Mouse (Mus musculus) embryonic facial prominence, embryonic 12.5 days (tissue): ENCODE measurements around the gene Leprot. TPM values are rescaled to one million over a fixed set of nuclear protein-coding genes. Genes with fewer than 3 reads are reported as not detected.

ENCODE experiments used
- ATAC-seq: fragments of 200-750 bp; cut with Nextera tagmentation; 2 replicates; pipeline ENCODE4 v1.8.0; 2017; ENCODE audit not compliant: insufficient number of reproducible peaks, insufficient read depth, low FRiP score, low TSS enrichment
- H3K27ac ChIP-seq: fragments of 300-500 bp; sonication (generic); 2 replicates; pipeline ENCODE4 v1.5.1; 2016; ENCODE audit warnings: mild to moderate bottlenecking
- H3K27me3 ChIP-seq: fragments of 300-500 bp; sonication (generic); 2 replicates; pipeline ENCODE4 v1.6.1; 2016; ENCODE audit warnings: mild to moderate bottlenecking, moderate library complexity
- H3K36me3 ChIP-seq: fragments of 300-500 bp; sonication (generic); 2 replicates; pipeline ENCODE4 v1.6.1; 2016; ENCODE audit warnings: mild to moderate bottlenecking
- H3K4me1 ChIP-seq: fragments of 300-500 bp; sonication (generic); 2 replicates; pipeline ENCODE4 v1.6.1; 2016
- H3K4me2 ChIP-seq: fragments of 300-500 bp; sonication (generic); replicated peaks from 2 replicates; pipeline ENCODE4 v1.6.1; 2016; ENCODE audit warnings: mild to moderate bottlenecking, moderate library complexity
- H3K4me3 ChIP-seq: fragments of 300-500 bp; sonication (generic); 2 replicates; pipeline ENCODE4 v1.5.1; 2016; ENCODE audit warnings: mild to moderate bottlenecking
- H3K9ac ChIP-seq: fragments of 300-500 bp; sonication (generic); 2 replicates; pipeline ENCODE4 v1.6.1; 2016; ENCODE audit warnings: mild to moderate bottlenecking, moderate library complexity
- H3K9me3 ChIP-seq: fragments of 300-500 bp; sonication (generic); 2 replicates; pipeline ENCODE4 v1.6.1; 2016; ENCODE audit warnings: mild to moderate bottlenecking, moderate library complexity
- WGBS: fragments of 180-500 bp; shearing (Covaris S2); methylation state at CpG from one replicate; pipeline ENCODE4 v1.1.7; 2016; 5-methylcytosine and 5-hydroxymethylcytosine counted together
- polyA plus RNA-seq: library from polyadenylated mRNA; unstranded; fragments of >200 nt; fragmentation: Nextera tagmentation; extraction: Ambion mirVana; gene quantifications from 2 replicates; pipeline ENCODE4 v1.2.1, GENCODE M21; 2016

Gene Leprot
- polyA plus RNA-seq, 1 experiment from 2014 or later: 82.9 TPM

DNA sequence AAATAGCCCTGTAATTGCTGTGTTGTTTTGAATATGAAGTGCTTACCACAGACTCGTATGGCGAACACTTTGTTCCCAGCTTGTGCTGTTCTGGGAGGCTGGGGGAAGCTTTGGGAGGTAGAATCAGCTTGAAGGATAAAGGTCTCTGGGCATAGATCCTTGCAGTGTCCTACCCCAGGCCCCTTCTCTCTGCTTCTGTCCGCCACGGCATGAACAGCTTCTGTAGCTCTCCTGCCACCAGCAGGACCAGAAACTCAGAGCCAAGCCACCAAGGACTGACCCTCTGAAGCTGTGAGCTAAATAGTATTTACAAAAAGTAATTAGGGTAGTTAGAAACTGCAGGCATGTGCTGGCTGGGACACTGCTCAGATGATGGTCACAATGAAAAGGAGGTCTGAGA is 17.2 kb downstream of the Leprot start:
- Histone ChIP-seq H3K9ac (no peak overlapping the region), H3K4me2 (no peak overlapping the region), H3K36me3 (peaks cover 26% of the 10 kb centered on the region), H3K27ac (no peak overlapping the region), H3K4me3 (no peak overlapping the region), H3K9me3 (peaks cover 5% of the 10 kb centered on the region; the same call in 1 of the 2 replicates), H3K4me1 (no peaks in the 10 kb centered on the region), H3K27me3 (no peaks in the 10 kb centered on the region)
- WGBS: 94% methylated on average over 4 of the region's 4 CpGs
- ATAC-seq: no peak

DNA sequence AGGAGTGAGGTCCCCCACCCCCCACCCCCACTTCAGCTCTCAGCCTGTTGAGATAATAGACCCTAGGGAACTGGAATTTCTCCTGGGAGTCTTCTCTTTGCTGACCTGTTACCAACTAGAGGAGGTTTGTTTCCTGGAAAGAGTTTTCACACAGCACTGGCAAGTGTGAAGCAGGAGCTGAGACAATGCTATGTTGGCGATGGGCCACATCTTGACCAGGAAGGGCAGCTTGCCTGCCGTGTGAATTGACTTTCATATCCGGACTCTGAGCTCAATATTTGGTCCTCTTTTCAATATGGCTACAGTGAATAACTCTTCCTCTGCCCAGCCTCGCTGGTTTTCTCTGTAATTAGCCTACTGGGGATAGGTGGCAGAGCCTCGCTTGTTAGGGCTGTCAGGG is 21.6 kb downstream of the Leprot start:
- no peak overlapping the region for H3K4me2 ChIP-seq
- no peak overlapping the region for H3K9ac ChIP-seq
- no peak overlapping the region for H3K27ac ChIP-seq
- no peak for ATAC-seq
- 70% methylated on average over 5 of the region's 5 CpGs for WGBS
- peaks cover 5% of the 10 kb centered on the region; the same call in 1 of the 2 replicates for H3K9me3 ChIP-seq
- H3K4me1 ChIP-seq: no peaks in the 10 kb centered on the region
- H3K27me3 ChIP-seq: no peaks in the 10 kb centered on the region
- no peaks in the 10 kb centered on the region for H3K36me3 ChIP-seq
- no peak overlapping the region for H3K4me3 ChIP-seq

DNA sequence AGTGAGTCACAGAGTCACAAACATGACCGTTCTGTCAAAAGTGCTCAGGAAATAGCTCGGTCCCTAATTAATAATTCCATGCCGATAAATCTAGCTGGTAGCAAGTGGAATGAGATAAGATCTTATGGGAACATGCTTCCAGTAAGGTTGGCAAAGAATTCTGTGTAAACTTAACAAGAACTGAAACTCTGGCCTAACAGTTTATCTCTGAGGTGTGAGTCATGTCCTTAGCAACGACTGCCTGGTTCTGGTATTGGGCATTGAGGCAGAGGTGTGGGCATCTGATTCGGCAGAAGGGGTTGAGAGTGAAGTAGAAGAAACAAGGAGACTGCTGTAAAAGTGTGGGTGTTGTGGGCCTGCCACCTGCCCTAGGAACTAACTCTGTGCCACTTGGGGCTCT is 22.3 kb downstream of the Leprot start:
- Histone ChIP-seq H3K36me3 (no peaks in the 10 kb centered on the region), H3K27me3 (no peaks in the 10 kb centered on the region), H3K4me2 (no peak overlapping the region), H3K27ac (no peak overlapping the region), H3K4me3 (no peak overlapping the region), H3K9me3 (peaks cover 5% of the 10 kb centered on the region; the same call in 1 of the 2 replicates), H3K9ac (no peak overlapping the region), H3K4me1 (no peaks in the 10 kb centered on the region)
- WGBS: 89% methylated on average over 5 of the region's 5 CpGs
- no peak for ATAC-seq

DNA sequence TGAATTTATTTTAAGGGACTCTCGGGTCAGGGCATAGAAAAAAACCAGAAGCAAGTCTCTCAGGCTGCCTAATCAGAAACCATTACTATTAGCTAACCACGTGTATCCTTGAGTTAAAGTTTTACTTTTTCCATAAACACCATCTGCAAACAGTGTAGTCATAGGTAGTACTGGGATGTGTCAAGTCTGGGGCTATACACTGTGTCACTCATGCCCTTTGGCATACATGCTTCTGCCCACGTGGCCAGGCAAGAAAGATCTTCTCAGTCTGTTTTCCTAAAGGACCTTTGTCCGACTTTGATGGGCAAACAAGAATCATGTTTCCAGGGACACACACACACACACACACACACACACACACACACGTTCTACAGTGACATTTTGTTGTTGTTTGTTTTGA is 27.3 kb downstream of the Leprot start:
- no peaks in the 10 kb centered on the region for H3K36me3 ChIP-seq
- H3K4me2 ChIP-seq: no peak overlapping the region
- 76% methylated on average over 5 of the region's 5 CpGs for WGBS

DNA sequence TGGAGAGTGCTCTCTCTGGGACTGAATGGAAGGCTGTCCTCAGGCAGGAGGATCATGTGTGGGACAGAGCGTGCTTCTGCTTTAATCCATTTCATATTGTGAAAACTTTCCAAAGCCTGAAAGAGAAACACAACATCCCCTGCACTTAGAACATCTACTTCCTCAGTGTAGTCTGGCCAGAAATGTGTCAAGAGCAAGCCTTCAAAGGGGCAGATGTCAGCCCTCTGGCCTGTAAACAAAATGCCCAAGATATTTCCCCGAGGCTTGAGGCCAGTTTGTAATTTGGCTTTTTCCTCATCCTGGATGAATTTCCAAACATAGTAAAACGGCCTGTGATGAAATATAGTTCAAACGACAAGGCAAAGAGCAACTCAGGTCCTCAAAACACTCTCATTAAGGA is 28.2 kb downstream of the Leprot start:
- Histone ChIP-seq H3K36me3 (no peaks in the 10 kb centered on the region), H3K4me3 (no peak overlapping the region), H3K9me3 (no peaks in the 10 kb centered on the region), H3K4me2 (no peak overlapping the region), H3K9ac (no peak overlapping the region), H3K4me1 (no peaks in the 10 kb centered on the region), H3K27ac (no peak overlapping the region), H3K27me3 (no peaks in the 10 kb centered on the region)
- ATAC-seq: no peak
- 61% methylated on average over 4 of the region's 4 CpGs for WGBS

More for the DNA sequence above, 27.3 kb downstream of the Leprot start:
- Histone ChIP-seq H3K4me1 (no peaks in the 10 kb centered on the region), H3K9me3 (no peaks in the 10 kb centered on the region), H3K27ac (no peak overlapping the region), H3K27me3 (no peaks in the 10 kb centered on the region), H3K4me3 (no peak overlapping the region), H3K9ac (no peak overlapping the region)
- ATAC-seq: no peak

DNA sequence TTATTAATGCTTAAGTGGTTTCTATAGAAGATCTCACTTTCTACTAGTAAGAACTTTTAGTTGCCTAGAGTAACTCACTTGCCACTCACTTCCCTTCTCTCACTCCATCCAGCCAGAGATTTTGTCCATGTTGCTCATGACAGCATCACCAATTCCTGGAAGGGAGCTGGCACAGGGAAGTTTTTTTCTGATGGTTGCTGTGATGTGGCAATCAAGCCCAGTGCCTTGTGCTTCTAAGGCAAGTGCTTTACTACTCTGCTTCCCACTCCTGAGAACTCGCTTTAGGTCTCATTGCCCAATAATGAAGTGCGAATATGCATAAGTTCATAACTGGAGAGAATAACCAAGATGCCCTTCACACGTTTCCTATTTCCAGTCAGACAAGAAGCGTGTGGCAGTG is 35.1 kb downstream of the Leprot start:
- H3K27ac ChIP-seq: no peak overlapping the region
- no peaks in the 10 kb centered on the region for H3K36me3 ChIP-seq
- no peak overlapping the region for H3K9ac ChIP-seq
- H3K9me3 ChIP-seq: no peaks in the 10 kb centered on the region
- H3K4me3 ChIP-seq: no peak overlapping the region
- WGBS: 90% methylated on average over 4 of the region's 4 CpGs
- H3K4me2 ChIP-seq: no peak overlapping the region
- no peak for ATAC-seq
- no peaks in the 10 kb centered on the region for H3K4me1 ChIP-seq
- H3K27me3 ChIP-seq: no peaks in the 10 kb centered on the region

DNA sequence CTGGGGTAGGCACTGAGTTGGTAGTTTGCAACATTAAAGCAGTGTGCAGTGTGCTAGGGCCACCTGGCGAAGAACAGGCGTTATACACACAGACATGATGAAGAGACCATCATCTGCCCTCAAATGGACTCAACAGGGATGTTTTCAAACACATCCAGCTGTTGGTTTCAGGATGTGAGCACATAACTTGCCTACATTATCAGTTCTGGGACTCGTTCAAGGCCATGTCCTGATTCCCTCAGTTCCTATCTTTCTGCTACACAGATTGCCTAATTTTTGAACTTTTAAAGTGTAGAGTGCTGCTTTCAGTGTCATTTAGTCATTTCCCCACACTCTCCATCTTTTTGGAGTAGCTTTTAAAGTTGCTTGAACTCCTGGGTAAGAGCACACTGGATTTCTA is 35.6 kb downstream of the Leprot start:
- H3K9ac ChIP-seq: no peak overlapping the region
- H3K27ac ChIP-seq: no peak overlapping the region
- no peaks in the 10 kb centered on the region for H3K27me3 ChIP-seq
- H3K4me1 ChIP-seq: no peaks in the 10 kb centered on the region
- no peak overlapping the region for H3K4me3 ChIP-seq
- ATAC-seq: no peak
- H3K36me3 ChIP-seq: no peaks in the 10 kb centered on the region
- no peak overlapping the region for H3K4me2 ChIP-seq
- 83% methylated on average over 3 of the region's 3 CpGs for WGBS
- no peaks in the 10 kb centered on the region for H3K9me3 ChIP-seq

DNA sequence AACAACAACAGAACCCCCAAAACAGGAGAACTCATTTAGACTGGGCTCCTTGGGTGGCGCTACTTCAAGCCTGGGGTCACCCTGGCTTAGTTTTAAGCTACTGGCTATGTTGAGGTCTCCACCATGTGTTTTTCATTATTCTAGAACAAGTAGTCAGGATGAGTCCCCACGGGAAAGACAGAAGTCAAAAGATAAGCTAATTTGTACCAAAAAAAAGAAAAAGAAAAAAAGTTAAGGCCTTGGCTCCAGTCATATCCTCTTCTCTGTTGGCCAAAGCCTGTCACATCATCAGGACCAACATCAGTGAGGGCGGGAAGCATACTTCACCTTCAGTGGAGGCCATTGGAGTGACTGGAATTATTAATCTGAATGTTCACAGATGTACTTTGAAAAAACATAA is 37.3 kb downstream of the Leprot start:
- H3K4me3 ChIP-seq: no peak overlapping the region
- ATAC-seq: no peak
- no peaks in the 10 kb centered on the region for H3K4me1 ChIP-seq
- H3K27me3 ChIP-seq: no peaks in the 10 kb centered on the region
- H3K36me3 ChIP-seq: no peaks in the 10 kb centered on the region
- H3K9me3 ChIP-seq: no peaks in the 10 kb centered on the region
- no peak overlapping the region for H3K4me2 ChIP-seq
- no peak overlapping the region for H3K9ac ChIP-seq
- H3K27ac ChIP-seq: no peak overlapping the region
- 51% methylated on average over 3 of the region's 3 CpGs for WGBS

DNA sequence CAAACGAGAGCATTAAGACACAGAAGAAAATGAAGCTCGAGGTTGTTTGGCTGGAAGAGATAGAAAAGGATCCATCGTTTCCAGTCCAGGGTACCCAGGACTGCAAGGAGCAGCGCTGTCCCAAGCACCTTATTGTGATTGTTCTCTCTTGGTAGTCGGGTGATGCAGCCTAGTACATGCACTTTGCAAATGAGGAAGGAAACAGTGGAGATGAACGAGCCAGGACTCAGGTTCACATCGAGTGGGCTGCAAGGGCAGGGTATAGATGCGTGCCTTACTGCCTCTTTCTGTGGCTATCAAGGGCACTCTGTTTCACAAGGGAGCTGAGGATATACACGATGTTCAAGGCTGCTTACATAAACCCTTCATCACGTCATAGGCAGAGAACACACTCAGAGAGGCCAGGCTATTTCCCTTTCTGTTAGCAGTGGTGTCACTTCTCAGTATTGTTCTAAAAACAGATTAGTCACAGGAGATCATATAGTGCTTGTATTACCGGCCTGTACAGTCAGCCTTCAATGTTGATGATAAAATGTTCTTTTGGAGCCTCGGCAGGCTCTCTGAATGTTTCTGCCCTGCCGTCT is 38.8 kb downstream of the Leprot start:
- Histone ChIP-seq H3K27me3 (no peaks in the 10 kb centered on the region), H3K27ac (no peak overlapping the region), H3K9me3 (no peaks in the 10 kb centered on the region), H3K4me2 (no peak overlapping the region), H3K36me3 (no peaks in the 10 kb centered on the region), H3K9ac (no peak overlapping the region), H3K4me1 (no peaks in the 10 kb centered on the region), H3K4me3 (no peak overlapping the region)
- 69% methylated on average over 13 of the region's 13 CpGs for WGBS
- ATAC-seq: no peak

DNA sequence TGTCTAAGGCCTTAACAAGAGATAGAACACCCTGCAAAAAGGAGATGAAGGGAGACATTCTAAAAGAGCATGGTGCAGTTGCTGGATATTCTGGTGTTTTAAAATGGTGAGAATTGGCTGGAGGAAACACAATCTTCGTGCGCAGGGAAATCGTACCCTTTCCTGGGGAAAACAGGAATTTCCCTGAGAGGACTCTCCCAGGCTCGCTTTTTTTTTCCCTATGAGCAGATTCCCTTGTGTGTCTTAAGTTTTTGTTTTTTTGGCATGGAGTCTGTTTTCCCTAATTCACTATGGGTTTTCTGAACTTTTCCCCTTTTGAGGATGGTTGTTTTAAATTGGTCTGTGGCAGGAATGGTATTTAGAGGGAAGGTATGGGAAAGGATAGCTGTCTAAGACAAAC is 41.7 kb downstream of the Leprot start:
- no peaks in the 10 kb centered on the region for H3K36me3 ChIP-seq
- H3K9me3 ChIP-seq: no peaks in the 10 kb centered on the region
- H3K27me3 ChIP-seq: no peaks in the 10 kb centered on the region
- no peak overlapping the region for H3K4me2 ChIP-seq
- H3K9ac ChIP-seq: no peak overlapping the region
- ATAC-seq: no peak
- WGBS: 81% methylated on average over 4 of the region's 4 CpGs
- H3K4me1 ChIP-seq: no peaks in the 10 kb centered on the region
- peak overlapping the region; percentile 46; the same call in 1 of the 2 replicates for H3K27ac ChIP-seq
- no peak overlapping the region for H3K4me3 ChIP-seq

DNA sequence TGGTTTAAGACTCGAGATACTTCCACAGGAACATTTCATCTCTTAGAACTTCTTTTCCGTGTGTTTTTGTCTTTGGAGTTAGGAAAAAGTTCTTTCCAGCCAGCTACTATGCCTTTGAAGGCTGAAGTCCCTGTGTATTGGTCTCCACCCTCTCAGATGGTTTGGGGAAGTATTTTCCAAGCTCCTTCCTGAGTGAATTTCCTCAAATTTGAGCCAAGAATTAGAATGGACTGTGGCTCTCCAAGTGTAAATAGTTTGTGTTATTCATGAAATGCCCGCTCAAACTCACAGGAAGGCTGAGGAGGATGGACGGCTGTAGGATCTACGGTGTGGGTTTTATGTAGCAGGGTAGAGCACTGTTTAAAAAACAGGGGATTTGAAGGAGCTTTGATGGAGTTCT is 42.1 kb downstream of the Leprot start:
- H3K36me3 ChIP-seq: no peaks in the 10 kb centered on the region
- 72% methylated on average over 5 of the region's 5 CpGs for WGBS

DNA sequence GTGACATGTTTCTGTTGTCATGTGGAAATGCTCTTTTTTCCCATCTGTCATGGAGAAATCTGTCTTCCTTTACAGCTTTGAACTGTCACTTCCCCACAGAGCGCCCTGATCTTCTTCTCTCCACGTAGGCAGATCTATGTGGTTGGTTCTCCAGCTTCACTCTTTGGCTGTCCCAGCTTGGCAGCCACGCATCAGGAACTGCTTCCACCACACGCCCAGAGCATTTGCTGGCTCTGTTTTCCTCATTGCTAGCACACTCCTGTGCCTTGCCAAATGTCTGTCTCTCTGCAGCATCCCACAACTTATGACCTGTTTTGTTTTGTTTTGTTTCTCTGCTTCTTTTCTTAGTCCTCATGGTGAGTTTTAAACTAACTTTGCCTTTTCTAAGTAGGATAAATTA is 45.4 kb downstream of the Leprot start:
- no peak for ATAC-seq
- Histone ChIP-seq H3K27me3 (no peaks in the 10 kb centered on the region), H3K4me1 (no peaks in the 10 kb centered on the region), H3K27ac (no peak overlapping the region), H3K9ac (no peak overlapping the region), H3K4me2 (no peak overlapping the region), H3K9me3 (no peaks in the 10 kb centered on the region), H3K4me3 (no peak overlapping the region), H3K36me3 (no peaks in the 10 kb centered on the region)
- WGBS: 89% methylated on average over 4 of the region's 4 CpGs

More for the DNA sequence above, 42.1 kb downstream of the Leprot start:
- Histone ChIP-seq H3K27me3 (no peaks in the 10 kb centered on the region), H3K9me3 (no peaks in the 10 kb centered on the region), H3K4me3 (no peak overlapping the region), H3K27ac (peak overlapping the region; percentile 46; the same call in 1 of the 2 replicates), H3K4me1 (no peaks in the 10 kb centered on the region), H3K9ac (no peak overlapping the region), H3K4me2 (no peak overlapping the region)
- ATAC-seq: no peak

DNA sequence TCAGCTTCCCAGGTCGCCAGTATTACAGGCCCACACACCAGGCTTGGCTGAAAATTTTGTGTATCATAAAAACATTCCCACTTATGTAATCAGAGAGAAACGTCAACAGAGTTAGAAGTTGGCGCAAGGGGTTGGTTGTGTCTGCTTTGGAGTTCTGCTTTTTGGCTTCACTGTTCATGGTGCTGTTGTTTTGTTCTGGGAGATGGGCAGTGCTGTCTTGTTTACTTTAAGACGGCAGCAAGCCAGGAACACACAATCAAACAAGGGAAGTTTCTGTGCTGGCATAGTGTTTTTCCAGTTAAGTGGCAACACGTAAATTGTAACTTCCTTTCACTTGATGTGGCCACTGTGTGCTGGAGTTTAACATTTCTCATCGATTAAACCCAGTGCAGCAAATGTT is 47.0 kb downstream of the Leprot start:
- 71% methylated on average over 6 of the region's 6 CpGs for WGBS
- Histone ChIP-seq H3K27ac (no peak overlapping the region), H3K9ac (no peak overlapping the region), H3K27me3 (no peaks in the 10 kb centered on the region), H3K36me3 (no peaks in the 10 kb centered on the region), H3K4me3 (no peak overlapping the region), H3K9me3 (no peaks in the 10 kb centered on the region), H3K4me1 (no peaks in the 10 kb centered on the region), H3K4me2 (no peak overlapping the region)
- ATAC-seq: no peak
